Mouse (Mus musculus) spleen, adult 2 months (tissue): Measurements from ENCODE around the gene Syde2. TPM values are rescaled to one million over a fixed set of nuclear protein-coding genes. Genes with fewer than 3 reads are reported as not detected.

Experiments
- DNase-seq, 2 experiments: peaks; one replicate each; pipeline versions ENCODE4 v3.0.0 to v3.0.0-alpha.2; 2012 to 2021; ENCODE audit warnings: low spot score in 2 of 2, low read depth in 1 of 2
- H3K27ac ChIP-seq: fragments of 200-500 bp; 2 replicates; pipeline ENCODE4 v1.5.1; 2012; ENCODE audit warnings: low read length, inconsistent platforms; ENCODE audit not compliant: insufficient read depth
- H3K27me3 ChIP-seq: fragments of 200-500 bp; 2 replicates; pipeline ENCODE4 v1.6.1; 2012; ENCODE audit warnings: mild to moderate bottlenecking, moderate library complexity, low read length, inconsistent platforms; ENCODE audit not compliant: control insufficient read depth, insufficient read depth
- H3K36me3 ChIP-seq: fragments of 200-500 bp; 2 replicates; pipeline ENCODE4 v1.6.1; 2012; ENCODE audit warnings: mild to moderate bottlenecking, low read length, inconsistent platforms; ENCODE audit not compliant: control insufficient read depth, insufficient read depth
- H3K4me1 ChIP-seq: fragments of 200-500 bp; 2 replicates; pipeline ENCODE4 v1.6.1; 2011; ENCODE audit warnings: inconsistent platforms; ENCODE audit not compliant: control insufficient read depth, insufficient read depth, insufficient read length
- H3K4me3 ChIP-seq: fragments of 200-500 bp; 2 replicates; pipeline ENCODE4 v1.5.1; 2011; ENCODE audit warnings: mild to moderate bottlenecking, inconsistent platforms; ENCODE audit not compliant: insufficient read depth, insufficient read length; ENCODE audit errors: extremely low read depth
- CTCF ChIP-seq: fragments of 200-500 bp; IDR thresholded peaks from 2 replicates; pipeline ENCODE4 v1.5.1; 2011; ENCODE audit warnings: mild to moderate bottlenecking, inconsistent platforms; ENCODE audit not compliant: insufficient read depth, insufficient read length, insufficient replicate concordance; ENCODE audit errors: extremely low read depth
- POLR2A ChIP-seq: fragments of 200-500 bp; IDR thresholded peaks from 2 replicates; pipeline ENCODE4 v1.6.1; 2011; ENCODE audit warnings: low read depth, low read length, inconsistent platforms
- WGBS: fragments of 180-500 bp; shearing (Covaris S2); methylation state at CpG from one replicate; pipeline ENCODE4 v1.1.7; 2018; 5-methylcytosine and 5-hydroxymethylcytosine counted together
- polyA plus RNA-seq: library from polyadenylated mRNA; depleted of rRNA; stranded (reverse); fragments of >200 nt; gene quantifications from 2 replicates; pipeline ENCODE4 v1.2.3, GENCODE M21; 2012

The Syde2 gene
- polyA plus RNA-seq, 1 experiment, result 0.57 TPM

DNA sequence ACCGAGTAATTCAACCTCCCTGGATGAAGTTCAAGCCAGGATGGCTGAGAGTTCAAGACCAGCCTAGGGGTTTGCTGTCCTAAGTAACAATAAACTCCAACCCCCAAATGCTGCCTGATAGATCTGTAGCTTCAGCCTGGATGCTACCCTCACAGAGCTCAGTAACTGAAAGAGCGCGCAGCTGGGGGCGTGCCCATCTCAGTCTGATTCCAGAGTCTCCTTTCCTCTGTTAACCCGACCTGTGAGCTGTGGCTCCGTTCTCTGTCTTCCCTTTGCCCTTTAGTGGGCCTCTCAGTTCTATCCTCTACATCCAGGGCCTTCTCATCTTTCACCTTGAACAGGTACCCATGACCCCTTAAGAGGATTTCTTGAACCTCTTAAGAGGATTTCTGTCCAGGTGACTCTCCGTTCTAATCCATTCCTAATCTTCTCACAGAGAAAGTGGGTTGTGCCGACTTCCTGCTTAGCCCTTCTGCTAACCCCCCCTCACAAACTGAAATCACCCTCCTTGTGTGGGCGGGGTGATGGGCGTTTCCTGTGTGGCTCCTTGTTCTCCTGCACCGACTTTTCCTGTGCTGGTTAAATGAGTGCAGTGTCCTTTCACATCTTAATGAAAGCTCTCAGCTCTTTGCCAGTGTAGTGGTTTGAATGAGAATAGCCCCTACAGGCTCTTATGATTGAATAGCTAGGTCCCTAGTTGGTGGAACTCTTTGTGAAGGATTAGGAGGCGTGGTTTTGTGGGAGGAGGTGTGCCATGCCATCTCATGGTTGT, 51.6 kb downstream of the Syde2 start:
- TF ChIP-seq CTCF, result no peak
- Histone ChIP-seq H3K4me1 (no peaks in the 10 kb centered on the region), H3K27ac (no peak overlapping the region), H3K4me3 (no peak overlapping the region), H3K27me3 (no peaks in the 10 kb centered on the region), H3K36me3 (no peaks in the 10 kb centered on the region)
- peak in 1 of 2 experiments; percentile 40 for DNase-seq
- WGBS, result 44% methylated on average over 12 of the region's 12 CpGs

DNA sequence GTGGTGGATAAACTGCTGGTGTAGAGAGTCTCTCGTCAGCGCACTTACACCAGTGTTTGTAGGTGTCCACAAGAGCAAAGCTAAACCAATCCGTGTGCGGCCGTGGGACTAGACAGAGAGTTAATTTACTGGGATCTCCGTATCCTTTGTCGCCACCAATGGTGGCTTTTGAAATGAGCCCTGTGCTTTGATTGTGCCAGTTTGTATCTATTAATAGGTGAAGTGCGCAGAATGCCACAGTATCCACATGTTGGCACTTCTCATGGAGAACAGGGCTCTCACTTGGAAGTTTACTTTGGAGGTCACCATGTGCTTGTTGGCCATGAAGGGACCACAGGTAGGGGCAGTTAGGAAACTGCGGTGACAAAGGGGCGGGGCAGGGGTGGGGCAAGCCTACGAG, 53.7 kb downstream of the Syde2 start:
- Histone ChIP-seq H3K4me3 (no peak overlapping the region), H3K27ac (no peak overlapping the region), H3K27me3 (no peaks in the 10 kb centered on the region), H3K4me1 (no peaks in the 10 kb centered on the region; the same call in 1 of the 2 replicates), H3K36me3 (no peaks in the 10 kb centered on the region)
- no peak for DNase-seq
- no peak for TF ChIP-seq POLR2A
- no peak for TF ChIP-seq CTCF
- 95% methylated on average over 11 of the region's 11 CpGs for WGBS

DNA sequence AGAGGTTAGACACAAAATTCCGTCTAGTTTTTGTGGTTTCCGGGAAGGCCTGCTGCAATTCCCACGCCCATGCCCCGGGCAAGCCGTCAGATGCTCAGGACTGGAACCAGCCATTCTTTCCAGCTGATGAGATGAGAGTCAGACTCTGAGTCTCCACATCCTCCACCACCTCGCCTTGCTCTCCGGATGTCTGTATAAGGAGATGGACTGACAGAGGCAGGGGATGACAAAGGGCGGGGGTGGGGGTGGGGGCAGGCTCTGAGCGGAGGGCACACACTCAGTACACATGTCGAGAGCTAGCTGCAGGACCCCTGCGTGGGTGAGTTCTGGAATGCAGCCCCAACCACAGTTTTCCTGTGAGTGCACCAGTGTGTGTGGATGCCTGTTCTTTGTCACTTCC, 57.3 kb downstream of the Syde2 start:
- TF ChIP-seq POLR2A (no peak), CTCF (no peak)
- DNase-seq, result no peak
- Histone ChIP-seq H3K27me3 (no peaks in the 10 kb centered on the region), H3K36me3 (no peaks in the 10 kb centered on the region), H3K4me1 (peaks cover 17% of the 10 kb centered on the region), H3K27ac (no peak overlapping the region), H3K4me3 (no peak overlapping the region)
- 29% methylated on average over 11 of the region's 11 CpGs for WGBS

DNA sequence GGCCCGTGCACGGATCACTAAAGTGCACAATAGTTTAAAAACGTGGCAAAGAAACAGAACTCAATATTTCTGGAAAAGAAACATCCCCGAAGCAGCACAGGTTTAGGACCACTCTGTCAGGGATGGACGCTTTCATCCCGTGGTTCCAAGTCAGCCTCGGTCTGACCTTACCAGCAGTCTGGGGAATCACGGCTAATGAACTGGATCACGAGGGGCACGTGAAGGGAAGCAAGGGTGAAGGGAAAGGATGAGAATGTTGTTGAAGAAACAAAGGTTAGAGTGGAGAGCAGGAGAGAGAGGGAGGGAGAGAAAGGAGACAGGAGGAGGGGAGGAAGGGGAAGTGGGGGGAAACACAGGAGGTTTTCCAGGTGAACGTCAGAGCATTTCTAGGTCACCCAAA, 58.4 kb downstream of the Syde2 start:
- H3K4me3 ChIP-seq, result no peak overlapping the region
- H3K36me3 ChIP-seq, result no peaks in the 10 kb centered on the region
- no peak for TF ChIP-seq CTCF
- no peak for TF ChIP-seq POLR2A
- peaks cover 17% of the 10 kb centered on the region for H3K4me1 ChIP-seq
- 83% methylated on average over 11 of the region's 11 CpGs for WGBS
- DNase-seq, result no peak
- H3K27ac ChIP-seq, result no peak overlapping the region
- H3K27me3 ChIP-seq, result no peaks in the 10 kb centered on the region

DNA sequence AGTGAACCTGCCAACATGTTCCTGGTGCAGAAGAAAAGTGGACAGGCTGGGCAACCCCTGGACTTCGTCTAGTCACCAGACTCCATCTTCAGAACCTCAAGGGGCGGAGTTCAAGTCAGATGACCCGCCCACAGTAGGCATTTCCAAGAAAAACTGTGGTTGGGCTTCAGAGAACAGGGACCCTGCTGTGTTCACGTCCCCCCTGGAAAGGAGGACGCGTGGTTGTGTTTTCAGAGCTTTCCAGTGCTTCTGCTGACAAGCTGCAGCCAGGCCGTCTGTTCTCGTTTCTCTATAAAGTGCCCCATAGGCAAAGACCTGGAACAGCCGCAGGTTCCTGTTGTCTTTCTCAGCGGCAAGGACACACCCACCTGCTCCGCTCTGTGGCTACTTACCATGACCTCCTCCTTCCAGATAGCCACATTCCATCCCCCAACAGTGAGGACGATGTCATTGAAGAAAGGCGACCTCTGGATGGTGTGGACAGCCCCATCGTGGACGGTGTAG, 60.1 kb downstream of the Syde2 start:
- 27% methylated on average over 15 of the region's 15 CpGs for WGBS
- H3K36me3 ChIP-seq, result no peaks in the 10 kb centered on the region
- 0 out of 2 replicates have a peak overlapping the region, but pooled peaks have one; percentile 1 for H3K4me3 ChIP-seq
- no peaks in the 10 kb centered on the region for H3K27me3 ChIP-seq
- H3K27ac ChIP-seq, result peak overlapping the region; percentile 27
- DNase-seq, result peak; percentile 41 to 54
- no peak for TF ChIP-seq CTCF
- no peak for TF ChIP-seq POLR2A
- H3K4me1 ChIP-seq, result peaks cover 17% of the 10 kb centered on the region

DNA sequence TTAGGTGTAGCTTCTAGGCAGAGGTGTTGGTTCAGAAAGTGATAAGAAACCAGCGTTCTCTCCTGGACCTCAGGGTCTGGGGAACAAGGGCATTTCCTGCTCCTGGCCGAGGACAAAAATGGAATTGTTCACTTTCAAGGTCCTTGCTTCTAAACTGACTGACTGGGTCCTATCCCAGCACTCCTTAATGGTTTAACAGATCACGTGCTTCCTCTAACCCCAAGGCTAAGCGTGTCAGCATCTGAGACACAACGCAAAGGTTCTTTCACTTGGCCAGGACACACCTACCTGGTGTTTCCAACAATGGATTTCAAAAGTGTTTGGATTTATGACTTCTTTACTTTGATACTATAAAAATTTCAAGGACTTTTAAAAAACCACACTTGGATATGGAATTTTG, 62.3 kb downstream of the Syde2 start:
- no peaks in the 10 kb centered on the region for H3K36me3 ChIP-seq
- TF ChIP-seq POLR2A (no peak), CTCF (no peak)
- no peak for DNase-seq
- H3K4me1 ChIP-seq, result peaks cover 17% of the 10 kb centered on the region
- WGBS, result 77% methylated on average over 5 of the region's 5 CpGs
- H3K27me3 ChIP-seq, result no peaks in the 10 kb centered on the region
- H3K27ac ChIP-seq, result no peak overlapping the region
- H3K4me3 ChIP-seq, result no peak overlapping the region

DNA sequence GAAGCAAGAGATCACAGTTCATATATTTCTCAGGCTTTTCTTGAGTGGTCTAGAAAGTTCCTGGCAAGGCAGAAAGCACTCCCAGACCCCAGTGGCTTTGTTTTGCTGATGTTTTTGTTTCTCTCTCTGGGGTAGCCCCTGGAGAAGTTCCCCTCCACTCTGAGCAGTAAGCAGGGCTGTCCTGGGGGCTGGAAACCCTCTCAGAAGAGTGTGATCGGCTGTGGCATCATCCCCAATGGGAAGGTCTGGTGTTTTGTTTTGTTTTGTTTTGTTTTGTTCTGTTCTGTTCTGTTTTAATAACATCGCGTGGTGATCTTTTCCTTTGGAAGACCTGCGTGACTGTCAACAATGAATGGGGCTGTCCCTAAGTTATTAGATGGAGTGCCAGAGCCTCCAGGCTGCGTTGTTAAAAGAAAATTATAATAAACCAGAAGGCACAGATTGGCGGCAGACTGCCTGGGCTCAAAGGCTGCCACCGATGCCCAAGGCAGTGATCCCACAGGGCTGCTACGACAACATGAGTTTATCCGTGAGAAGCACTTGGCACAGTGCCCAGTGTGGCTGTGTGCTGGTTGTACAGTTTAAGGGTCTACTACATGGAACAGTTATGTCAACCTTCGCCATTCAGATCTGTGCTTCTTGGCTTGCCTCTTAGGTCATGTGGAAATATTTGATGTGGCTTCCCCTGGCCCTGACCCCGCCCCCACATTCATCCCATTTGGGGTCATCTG, 63.8 kb downstream of the Syde2 start:
- Histone ChIP-seq H3K36me3 (no peaks in the 10 kb centered on the region), H3K27me3 (no peaks in the 10 kb centered on the region), H3K4me3 (no peak overlapping the region), H3K4me1 (peaks cover 17% of the 10 kb centered on the region), H3K27ac (no peak overlapping the region)
- no peak for DNase-seq
- TF ChIP-seq CTCF, result no peak
- no peak for TF ChIP-seq POLR2A
- 77% methylated on average over 11 of the region's 11 CpGs for WGBS
